Mouse (Mus musculus) left cerebral cortex, adult 6 months (tissue): Measurements from ENCODE around the gene Zw10. TPM values are rescaled to one million over a fixed set of nuclear protein-coding genes. Genes with fewer than 3 reads are reported as not detected.

Source experiments
- long read RNA-seq, 2 experiments: library from polyadenylated mRNA; unstranded; transcript quantifications; one replicate each; pipeline ENCODE4 v2.0.0; 2019 to 2020
- polyA plus RNA-seq: library from polyadenylated mRNA; unstranded; fragments of <200 nt; fragmentation: Nextera tagmentation; gene quantifications from 2 replicates; pipeline ENCODE4 v1.2.3, GENCODE M21; 2021

The Zw10 gene
- 5.4 and 7.0 TPM in 2 replicates for polyA plus RNA-seq
- long read RNA-seq, experiment 1, transcript Zw10-201 (16 exons, 2,863 nt) = major isoform, 61 of 92 reads
- long read RNA-seq, experiment 1, partial matches to known transcripts = 9 of 92 reads
- long read RNA-seq, experiment 1, other reads (novel, unspliced or antisense) = 22 of 92 reads
- long read RNA-seq, experiment 2, partial matches to known transcripts = 4 of 9 reads
- long read RNA-seq, experiment 2, other reads (novel, unspliced or antisense) = 1 of 9 reads

GRCm38 (mm10) chr9:49055333-49056205, at the start of gene Zw10:
TSS of gene Zw10 (plus strand) at chr9:49055613.

GRCm38 (mm10) chr9:49081107-49081506, 25.7 kb downstream of the Zw10 start, which contains the start of gene Tmprss5:
TSS of gene Tmprss5 (plus strand) at chr9:49081260.

Other genes with a start within 250 kb of the Zw10 start
- 4.9 and 5.4 TPM in 2 replicates for gene Zbtb16, start 219.4 kb upstream of the Zw10 start, polyA plus RNA-seq
- gene Htr3a, start 144.5 kb upstream of the Zw10 start, polyA plus RNA-seq = 6.3 and 9.8 TPM in 2 replicates
- gene Htr3b, start 90.6 kb upstream of the Zw10 start, polyA plus RNA-seq = not detected in 2 replicates
- 8.4 and 9.4 TPM in 2 replicates for gene Usp28, start 70.2 kb upstream of the Zw10 start, polyA plus RNA-seq
- gene Tmprss5, start 25.6 kb downstream of the Zw10 start, polyA plus RNA-seq = 1.2 and 1.6 TPM in 2 replicates
- gene Gm4894, start 194.9 kb downstream of the Zw10 start, polyA plus RNA-seq = not detected in 2 replicates